Mouse (Mus musculus) spleen, postnatal 36 days (tissue): ENCODE results near the gene Lrguk.
A peak's percentile ranks its signal among the peaks of the same experiment; 100 is the strongest.

Source experiments
- DNase-seq, 2 experiments: peaks; one replicate each; pipeline ENCODE4 v3.0.0; 2022; ENCODE audit warnings: low spot score in 2 of 2, mixed read lengths in 1 of 2

Gene Lrguk

DNA sequence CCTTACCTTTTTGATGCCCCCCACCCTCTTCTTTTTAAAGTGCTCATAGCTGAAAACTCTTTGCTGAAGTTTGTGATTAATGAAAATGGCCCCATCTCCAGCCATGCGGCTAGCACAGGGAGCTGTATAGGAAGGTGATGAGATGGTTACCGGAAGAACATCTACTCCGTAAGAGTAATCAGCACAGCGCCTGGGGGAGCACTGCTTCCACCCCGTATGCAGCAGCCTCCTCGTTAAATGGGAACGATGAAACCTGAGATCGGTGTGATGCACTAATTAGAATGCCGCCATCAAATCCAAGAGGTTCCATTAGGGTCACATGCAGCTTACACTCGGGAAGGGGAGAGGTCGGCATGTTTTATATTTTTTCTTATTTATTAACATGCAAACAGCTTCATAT lies 113.7 kb downstream of the Lrguk start:
- no peak for DNase-seq

DNA sequence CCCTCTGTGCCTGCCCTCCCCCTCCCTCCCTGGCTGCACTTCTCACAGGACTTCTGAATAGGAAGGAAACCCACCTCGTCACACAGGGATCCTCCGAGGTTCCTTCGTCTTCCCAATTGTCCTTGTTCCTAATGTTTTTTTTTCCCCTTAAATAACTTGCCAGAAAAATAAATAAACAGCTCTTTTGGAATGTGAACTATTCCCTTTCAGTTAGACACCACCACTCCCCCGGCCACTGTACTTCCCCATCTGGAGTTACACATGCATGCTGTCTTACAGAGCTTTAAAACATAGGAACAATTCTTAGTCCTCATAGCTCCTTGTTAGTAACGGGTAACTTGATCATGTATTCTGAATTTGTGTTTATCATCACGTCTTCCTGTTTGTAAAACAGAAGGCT lies 116.8 kb downstream of the Lrguk start:
- no peak for DNase-seq

DNA sequence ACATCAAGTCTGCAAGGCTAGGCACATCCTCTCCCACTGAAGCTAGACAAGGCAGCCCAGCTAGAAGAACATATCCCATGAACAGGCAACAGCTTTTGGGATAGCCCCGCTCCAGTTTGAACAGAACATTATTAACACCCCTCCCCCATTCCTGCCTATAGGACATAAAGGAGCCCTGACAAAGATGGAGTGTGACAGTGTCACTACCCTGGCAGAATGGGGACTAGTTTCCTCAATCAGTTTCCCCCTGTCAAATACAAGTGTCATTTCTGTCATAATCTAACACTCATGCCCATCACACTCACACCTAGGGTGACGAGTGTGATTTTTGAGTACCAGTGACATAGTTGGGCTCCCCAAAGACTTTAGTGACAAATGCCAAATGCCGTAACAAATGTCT lies 118.8 kb downstream of the Lrguk start:
- no peak for DNase-seq

DNA sequence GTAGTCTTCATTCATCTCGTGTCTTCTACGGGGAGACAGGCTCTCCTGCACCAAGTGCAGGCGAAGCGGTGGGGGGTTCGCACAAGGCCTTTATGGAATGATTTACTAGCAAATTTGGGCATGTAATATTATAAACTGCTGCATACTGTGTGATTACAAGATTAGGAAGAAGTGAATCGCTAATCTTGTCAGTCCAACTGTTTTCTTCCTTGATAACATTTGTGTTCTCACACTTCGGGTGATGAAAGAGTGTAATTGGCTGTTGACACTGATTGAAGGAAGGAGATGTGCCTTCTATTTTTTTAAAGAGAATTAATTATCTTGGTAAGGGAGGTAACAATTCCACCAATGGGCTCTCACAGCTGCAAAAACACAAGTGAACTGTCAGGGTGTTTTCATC lies 119.4 kb downstream of the Lrguk start:
- no peak for DNase-seq

DNA sequence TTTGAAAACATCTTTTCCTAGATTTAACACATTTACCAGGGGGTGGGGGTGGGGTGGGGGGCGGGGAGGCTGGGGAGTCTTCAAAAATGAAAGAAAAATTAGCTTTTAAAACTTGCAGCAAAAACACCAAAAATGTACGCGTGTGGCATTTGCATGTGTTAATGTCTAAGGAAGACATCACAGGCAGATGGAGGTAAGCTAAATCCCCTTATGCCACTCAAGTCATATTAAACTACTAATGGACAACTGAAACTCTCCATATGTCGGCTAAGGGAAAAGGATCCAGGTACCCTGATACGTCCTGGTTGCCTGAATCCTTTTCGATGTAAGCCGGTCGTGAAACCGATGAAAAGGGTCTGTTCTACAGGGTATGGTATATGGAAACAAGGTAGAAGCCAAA lies 119.8 kb downstream of the Lrguk start:
- no peak for DNase-seq

DNA sequence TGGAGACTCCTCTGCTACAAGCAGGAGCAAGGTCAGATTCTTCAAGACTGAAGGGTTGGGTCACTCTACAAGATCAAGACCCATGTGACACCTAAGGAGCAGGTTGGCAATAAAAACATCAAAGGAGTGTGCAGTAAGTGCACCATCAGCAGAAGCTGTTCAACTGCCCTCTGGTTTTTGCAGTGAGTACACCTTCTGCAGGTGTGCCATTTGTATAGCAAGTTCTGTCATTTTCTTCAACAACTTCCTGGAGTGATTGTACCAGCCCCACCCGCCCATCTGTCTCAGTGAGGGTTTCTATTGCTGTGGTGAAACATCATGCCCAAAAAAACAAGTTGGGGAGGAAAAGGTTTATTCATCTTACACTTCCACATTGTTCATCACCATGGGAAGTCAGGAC lies 120.6 kb downstream of the Lrguk start:
- no peak for DNase-seq

DNA sequence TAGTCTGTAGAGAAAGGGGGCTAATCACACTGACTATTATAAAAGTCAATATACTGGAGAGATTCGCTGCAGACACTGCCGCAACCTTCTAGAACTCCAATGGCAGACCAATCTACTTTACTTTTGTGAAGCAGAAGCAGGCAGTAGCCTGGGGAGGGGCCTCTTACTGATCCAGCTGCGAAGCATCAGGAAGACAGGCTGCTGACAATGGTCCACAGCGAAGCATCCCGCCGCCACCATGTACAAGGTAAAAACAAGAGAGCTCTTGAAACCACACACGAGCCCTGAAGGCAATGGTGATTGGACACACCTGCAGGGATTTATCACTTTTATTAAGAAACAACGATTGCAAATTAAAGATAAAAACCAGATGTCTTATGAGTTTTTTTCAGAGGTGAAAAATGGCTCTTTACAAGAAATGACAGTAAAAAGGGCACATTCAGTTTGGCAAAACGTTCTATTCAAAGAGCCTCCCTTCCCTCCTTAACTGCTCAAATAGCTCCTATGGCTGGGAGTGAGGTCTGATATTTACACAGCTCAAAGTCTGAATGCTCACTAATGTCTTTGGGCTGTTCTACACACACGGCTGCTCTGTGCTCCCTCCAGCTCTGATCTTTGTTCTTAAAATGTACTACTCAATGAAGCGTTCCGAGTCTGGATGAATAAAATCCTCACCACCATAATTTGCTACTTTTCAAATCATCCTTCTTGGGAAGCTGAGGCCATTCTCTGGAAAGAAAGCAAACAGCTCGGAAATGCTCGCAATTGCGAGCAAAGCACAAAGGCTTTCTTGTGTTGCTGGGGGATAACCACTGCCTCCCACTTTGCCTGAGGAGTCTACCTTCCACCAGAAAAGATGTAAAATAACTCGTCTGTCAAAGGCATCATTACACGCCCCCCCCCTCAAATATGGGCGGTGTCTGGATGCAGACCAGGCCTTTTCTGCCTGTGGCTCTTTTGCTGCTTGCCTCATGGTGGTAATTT lies 124.1 kb downstream of the Lrguk start:
- no peak for DNase-seq

DNA sequence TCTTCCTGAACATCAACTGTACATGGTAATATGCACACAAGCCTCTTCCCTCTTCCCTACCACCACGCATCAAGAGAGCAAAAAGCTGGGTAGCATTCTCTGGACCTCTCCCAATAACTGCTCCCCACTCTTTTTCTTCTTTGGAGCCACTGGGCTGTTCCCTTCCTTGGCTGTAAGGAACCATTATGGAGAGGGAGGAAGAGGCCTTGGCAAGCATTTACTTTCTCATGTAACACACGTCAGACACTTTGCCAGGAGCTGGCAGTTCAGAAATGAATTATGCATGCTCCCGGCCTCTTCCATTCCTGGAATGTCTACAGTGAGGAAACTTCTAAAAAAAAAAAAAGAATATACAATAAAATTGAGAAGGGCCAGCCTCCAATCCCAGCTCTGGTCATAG lies 125.0 kb downstream of the Lrguk start:
- no peak for DNase-seq

DNA sequence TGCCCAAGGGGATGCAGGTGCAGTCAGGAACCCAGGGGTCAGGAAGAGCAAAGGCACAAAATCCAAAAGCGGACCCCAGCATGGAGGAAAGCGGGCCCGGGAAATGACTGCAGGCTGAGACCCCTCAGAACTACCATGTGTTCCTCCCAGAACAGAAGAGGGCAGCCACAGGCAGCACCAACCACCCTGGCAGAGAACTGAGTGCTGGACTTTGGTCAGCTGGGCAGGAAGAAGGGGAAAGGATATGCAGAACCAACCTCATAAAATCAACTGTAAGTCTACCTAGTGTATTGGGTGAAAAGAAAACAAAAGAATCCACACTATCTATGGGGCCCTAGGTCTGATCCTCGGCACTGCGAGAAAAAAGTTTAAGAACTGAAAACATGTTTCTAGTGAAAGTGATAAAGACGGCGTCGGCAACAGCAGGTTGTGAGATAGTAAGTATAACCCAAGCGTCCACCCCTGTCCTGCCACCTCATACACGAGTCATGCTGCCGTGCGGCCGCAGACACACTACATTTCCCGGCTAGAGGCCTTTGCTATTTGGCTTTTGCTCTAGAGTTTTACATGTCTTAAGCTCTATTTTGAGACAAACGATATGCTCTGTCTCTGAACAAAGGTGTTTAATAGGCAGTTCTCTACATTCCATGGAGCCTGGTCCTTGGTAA lies 126.0 kb downstream of the Lrguk start:
- DNase-seq, result no peak

DNA sequence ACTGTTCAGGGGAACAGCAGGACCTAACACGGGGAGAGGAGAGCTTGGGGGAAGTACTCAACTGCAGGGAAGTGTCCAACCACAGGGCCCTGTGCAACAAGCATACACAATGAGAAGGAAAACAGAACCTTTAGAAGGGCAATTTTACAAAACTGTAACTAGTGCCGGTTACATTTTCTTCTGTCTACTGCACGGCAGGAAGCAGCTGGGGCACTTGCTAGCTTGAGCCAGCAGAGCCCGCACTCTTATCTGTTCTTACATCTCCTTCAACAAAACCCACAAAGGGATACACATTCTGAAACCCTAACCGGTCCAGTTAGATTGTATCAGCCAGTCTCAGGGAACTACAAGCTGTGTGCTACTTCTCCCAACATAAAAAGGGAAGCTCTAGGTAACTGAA lies 126.8 kb downstream of the Lrguk start:
- peak; percentile 57 to 59 for DNase-seq

DNA sequence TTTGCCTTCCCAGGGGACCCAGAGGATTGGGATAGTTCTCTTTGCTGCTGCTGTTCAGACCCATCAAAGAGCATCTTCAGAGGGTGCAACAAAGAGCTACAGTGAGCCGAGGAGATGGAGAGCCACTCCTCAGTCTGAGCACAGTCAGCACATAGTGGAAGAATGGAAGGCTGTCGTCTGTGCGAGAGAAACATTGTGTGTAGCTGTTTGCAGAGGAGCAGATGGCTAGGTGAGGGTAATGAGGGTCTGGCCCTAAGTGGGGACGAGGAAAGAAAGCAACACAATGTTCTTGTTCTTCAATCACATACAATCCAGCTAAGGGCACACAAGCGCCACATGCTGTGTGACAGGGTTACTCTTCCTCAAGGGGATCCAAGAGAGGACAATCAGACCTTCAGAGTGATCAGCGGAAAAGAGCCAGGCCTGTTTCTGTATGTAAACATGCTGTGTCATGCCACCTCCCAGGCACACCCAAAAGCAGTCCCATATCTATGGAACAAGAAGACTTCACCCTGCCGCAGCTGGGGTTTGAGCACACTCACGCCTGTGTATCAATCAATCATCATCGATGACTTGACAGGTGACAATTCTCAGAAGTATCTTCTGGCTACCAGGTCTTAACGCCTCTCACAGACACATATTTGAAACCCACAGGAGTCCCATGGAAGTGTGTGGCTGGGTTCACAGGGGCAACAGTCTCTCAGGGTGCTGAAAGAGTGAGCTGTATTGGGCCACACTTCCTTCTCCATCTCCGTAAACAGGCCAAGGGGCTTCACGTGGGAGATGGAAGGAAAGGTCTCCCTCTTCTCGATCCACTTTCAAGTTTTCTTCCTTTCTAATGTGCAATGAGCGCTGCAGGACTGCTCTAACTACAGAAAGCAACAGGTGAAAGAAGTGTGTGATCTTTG lies 127.8 kb downstream of the Lrguk start:
- DNase-seq, result peak; percentile 29 to 56

DNA sequence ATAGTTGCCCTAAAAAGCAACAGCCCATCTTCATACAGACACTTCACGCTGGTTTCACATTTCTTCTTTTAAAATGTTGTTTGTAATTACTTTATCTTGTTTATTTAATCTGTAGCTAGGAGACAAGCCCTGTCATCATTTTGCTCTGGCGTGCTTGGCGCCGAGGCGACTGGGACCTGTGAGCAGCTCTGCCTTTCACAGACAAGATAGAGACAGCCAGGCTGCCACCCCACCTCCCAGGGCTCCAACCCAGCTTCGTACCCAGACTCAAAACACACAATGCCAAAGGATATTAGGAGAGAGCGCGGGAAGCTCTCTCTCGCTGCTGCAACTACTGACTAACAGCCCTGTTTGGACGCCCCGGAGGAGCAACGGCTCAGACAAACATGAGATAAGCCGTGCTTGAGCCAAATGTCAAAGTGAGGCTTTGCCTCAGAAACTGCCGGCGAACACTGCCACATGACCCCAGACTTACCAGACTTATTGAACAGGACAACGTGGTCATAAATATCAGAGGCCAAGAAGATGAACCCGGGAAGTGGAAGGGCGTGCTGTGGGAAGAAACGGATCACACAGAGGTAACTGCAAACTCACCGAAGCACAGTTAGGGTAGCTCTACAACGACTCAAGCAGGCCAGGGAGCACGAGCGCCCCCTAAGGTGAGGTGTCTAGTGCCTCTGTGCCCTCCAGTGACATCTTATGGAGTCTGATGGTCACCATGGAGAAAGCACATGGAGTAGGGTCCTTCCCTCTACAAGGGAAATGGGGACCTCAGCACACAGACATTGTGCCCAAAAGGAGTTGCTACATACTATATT lies 131.0 kb downstream of the Lrguk start:
- no peak for DNase-seq

DNA sequence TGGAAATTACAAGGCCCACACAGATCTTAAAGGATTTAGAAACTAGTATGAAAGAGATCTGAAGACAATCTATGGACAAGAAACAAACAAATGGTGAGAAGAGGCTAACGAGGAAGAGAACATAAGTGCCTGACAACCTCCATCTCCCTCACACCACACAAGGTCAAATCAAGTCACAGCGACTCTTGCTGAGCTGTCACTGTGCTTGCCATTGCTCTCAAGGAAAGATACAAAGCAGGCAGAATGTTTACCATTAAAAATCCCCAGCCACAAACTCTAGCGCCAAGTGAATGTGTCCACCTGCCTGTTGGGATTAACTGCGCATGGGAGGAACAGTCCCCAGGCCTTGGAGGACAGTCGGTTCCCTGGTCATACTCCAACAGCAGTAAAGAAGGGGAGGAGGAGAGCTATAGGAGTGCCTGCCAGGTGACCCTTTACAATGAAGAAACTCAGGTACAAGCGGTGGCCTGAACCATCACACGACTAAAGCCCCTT lies 131.6 kb downstream of the Lrguk start:
- no peak for DNase-seq

DNA sequence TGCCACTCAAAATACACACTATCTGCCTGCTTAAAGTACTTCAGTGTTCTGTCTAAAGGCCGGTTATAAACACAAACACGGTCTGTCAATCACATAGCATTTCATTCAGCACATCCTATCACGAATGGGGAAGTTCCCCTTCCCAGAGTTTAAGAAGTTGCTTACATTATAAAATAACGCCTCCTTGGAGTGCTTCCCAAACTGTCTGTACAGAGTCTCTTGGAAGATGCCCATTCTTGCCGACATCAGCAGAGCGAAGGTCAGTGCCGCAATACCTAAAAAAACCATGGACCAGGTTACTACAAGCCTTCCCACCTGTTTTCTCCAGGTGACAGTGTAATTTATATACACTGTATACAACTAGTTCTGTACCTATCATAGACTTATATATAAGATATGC lies 132.3 kb downstream of the Lrguk start:
- no peak for DNase-seq

DNA sequence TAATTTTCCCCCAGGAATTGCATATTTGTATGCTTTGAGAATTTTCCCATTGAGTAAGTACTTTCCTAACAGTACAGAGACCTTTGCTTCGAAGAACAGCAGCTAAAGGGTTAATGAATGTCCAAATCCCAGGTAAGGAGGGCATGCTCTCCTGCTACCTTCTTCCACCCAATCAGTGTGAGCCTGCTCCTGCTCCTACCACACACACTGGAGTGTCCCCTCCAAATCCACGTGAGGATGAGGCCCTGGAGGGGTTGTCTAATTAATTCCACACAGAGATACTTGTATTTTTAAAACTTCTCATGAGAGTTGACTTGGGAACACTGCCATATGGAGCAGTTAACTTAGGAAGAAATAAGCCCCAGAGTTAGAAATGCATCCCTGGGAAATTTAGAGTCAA lies 133.4 kb downstream of the Lrguk start:
- DNase-seq, result no peak

DNA sequence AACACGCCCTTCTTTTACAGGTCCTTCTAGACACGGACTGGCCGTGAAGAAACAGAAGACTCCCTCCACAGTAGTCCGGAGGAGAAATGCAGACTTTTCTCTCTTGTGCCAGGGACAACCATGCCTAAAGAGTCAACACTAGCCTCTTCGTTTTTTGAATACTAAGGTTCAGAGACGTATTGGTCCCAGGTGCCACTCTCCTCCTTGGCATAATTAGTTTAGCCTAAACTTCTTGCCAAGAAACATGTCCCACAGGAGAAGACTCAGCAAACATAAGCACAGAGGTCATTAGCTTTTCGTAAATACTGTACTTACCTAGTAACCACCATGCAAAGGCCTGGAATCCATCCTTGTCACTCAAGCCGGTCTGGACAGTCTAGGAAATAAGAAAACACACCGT lies 133.8 kb downstream of the Lrguk start:
- no peak for DNase-seq

DNA sequence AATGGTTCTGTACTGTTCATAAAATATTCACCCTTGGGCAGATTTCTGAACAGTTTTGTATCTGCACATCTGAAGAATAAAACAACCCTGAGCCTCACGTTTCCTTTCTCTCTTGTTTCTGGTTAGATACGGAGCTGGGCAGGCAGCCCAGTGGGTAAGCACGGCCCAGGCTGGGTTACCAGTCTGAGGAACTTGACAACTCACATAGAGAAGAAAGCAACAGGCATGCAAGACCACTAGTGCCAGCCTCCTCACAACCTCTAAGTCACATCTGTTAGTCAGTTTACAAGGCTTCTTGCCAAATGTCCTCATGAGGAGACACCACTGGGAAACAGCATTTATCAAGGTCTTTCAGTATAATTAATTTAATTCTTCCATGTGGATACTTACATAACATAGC lies 139.6 kb downstream of the Lrguk start:
- no peak for DNase-seq

DNA sequence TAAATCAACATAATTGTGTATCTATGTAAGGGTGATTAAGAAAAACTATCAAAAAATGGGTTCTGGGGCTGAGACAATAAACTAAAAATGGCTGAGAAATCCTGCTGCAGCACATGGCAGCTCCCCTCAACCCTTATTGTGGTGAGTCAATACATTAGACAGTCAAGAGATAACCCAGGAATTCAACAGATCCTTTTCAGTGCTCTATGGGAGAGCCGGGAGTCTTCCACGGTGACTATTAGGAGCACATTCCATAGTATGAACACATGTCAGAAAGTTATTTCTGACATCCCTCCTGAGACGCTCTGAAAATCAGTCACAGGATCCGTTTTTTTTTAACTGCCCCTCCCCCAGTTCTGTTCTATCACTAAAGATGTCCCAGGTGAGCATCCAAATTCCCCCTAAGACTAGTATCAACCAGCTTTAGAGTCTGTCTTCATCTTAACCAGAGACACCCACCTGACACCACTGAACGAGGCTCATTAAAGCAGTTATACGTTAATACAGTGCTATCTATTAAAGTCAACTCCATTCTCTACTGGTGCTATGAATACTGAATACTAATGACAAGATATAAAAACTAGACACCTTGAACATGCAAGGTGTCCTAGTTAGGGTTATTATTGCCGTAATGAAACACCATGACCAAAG lies 141.7 kb downstream of the Lrguk start:
- no peak for DNase-seq

DNA sequence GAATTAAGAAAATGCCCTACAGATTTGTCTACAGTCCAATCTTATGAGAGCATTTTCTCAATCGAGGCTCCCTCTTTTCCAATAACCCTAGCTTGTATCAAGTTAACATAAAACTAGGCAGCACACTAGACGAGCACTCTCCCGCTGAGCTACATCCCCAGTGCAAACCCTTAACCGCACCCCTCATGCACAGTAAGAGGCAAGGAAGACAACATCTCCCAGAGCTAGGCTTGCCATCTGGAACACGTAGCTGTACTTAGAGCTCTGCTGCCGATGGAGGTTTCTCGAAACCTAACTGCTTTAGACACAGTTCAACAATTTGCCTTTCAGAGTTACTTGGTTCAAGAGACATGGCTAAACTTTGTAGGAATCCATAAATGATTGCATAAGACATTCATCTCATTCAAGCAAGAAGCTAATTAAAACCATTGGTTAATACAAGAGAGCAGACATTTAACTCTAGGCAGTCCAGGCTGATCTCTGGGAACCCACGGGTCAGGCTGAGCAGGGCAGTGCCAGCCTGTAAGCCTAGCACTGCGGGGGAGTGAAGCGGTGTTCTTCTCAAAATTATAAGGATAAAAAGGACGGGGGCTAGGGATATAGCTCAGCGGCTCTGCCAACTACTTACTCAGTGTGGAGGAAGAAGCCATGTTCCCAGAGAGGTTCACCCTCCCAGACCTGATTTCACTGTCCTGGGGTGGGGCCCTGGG lies 142.7 kb downstream of the Lrguk start:
- DNase-seq, result no peak

DNA sequence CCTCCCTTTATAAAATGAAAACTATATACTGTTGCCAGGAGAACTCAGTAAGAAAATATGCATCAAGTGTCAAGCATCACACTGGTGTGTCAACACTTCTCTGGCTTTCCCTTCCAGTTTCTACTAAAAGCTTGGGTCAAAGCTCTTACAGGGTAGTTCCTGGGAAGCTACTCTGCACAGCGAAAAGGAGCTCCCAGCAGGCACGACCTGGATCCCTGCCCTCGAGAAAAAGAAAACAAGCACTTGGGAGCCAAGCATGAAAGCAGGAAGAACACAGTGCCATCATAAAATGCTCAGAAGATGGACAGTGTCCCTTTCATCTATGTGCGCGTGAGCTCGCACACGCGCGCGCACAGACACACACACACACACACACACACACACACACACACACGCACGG lies 144.0 kb downstream of the Lrguk start:
- DNase-seq, result no peak
